In the genomic region with DNA sequence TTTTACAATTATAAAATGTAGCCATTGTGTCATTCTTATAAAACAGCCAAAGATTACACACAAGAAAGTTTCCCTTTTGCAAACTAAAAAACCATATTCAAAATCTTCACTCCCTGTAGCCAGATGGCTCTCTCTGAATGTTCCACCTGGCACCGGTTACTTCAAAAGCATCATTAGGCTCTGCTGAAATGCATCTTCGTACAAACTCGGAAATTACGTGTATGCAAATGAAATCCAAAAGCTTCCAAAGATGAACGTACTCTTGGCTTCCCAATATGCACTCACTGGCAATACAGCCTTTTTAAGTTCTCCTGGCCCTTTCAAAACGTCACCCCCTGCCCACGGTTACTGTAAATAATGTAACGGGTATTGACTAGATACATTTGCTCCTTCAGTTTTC, we compare ENCODE assay signal across 8 mouse cellular contexts. TPM values are rescaled to one million over a fixed set of nuclear protein-coding genes. Genes with fewer than 3 reads are reported as not detected.
A peak's percentile ranks its signal among the peaks of the same experiment; 100 is the strongest.
DNase-seq lines count a peak whose midpoint lies in the region; ATAC-seq and TF ChIP-seq lines count a peak whose summit lies in the region.

No protein-coding gene starts in this region.

- peak overlapping the region; percentile 89 for H3K9ac ChIP-seq in forebrain, postnatal 0 days
- peak overlapping the region; percentile 82; the same call in 1 of the 2 replicates for H3K9ac ChIP-seq in midbrain, embryonic 12.5 days (replicated peaks)

- 20% methylated on average over 8 of the region's 8 CpGs for WGBS in forebrain, postnatal 0 days
- 42% methylated on average over 8 of the region's 8 CpGs for WGBS in midbrain, embryonic 12.5 days

- H3K9me3 ChIP-seq in forebrain, postnatal 0 days (ENCODE audit: low read length), result no peaks in the 10 kb centered on the region
- no peaks in the 10 kb centered on the region for H3K9me3 ChIP-seq in midbrain, embryonic 12.5 days

- H3K36me3 ChIP-seq in forebrain, postnatal 0 days (ENCODE audit: insufficient read depth), result 0 out of 2 replicates have a peak, but pooled peaks cover 5% of the 10 kb centered on the region
- peaks cover 5% of the 10 kb centered on the region; the same call in 1 of the 2 replicates for H3K36me3 ChIP-seq in midbrain, embryonic 12.5 days

- peak overlapping the region; percentile 73 for H3K4me2 ChIP-seq in forebrain, postnatal 0 days (ENCODE audit: low read depth)
- peak overlapping the region; percentile 65 for H3K4me2 ChIP-seq in midbrain, embryonic 12.5 days (replicated peaks)

- peak; percentile 40 for DNase-seq in kidney, adult 9 months
- no peak for DNase-seq in kidney, adult 11 months
- DNase-seq in forebrain, postnatal 0 days, result peak; percentile 44
- DNase-seq in gastrocnemius, postnatal 36 days, result no peak
- DNase-seq in right cerebral cortex, postnatal 4 days, result no peak
- no peak for DNase-seq in adrenal gland, postnatal 14 days

- no peak for TF ChIP-seq CTCF in bone marrow macrophage, adult 2 months (IDR thresholded peaks at IDR 0.05; ENCODE audit: low read depth, low read length)
- no peak for TF ChIP-seq CTCF in forebrain, postnatal 0 days (IDR thresholded peaks at IDR 0.05; ENCODE audit: low read depth)

- H3K27ac ChIP-seq in bone marrow macrophage, adult 2 months (ENCODE audit: insufficient read depth, low read depth, low read length), result no peak overlapping the region
- H3K27ac ChIP-seq in forebrain, postnatal 0 days (ENCODE audit: low read depth, low read length), result no peak overlapping the region
- no peak overlapping the region for H3K27ac ChIP-seq in midbrain, embryonic 12.5 days (replicated peaks)

- H3K27me3 ChIP-seq in forebrain, postnatal 0 days (ENCODE audit: insufficient read depth, low read length), result no peaks in the 10 kb centered on the region
- no peaks in the 10 kb centered on the region for H3K27me3 ChIP-seq in midbrain, embryonic 12.5 days

- ATAC-seq in forebrain, postnatal 0 days, result no peak
- ATAC-seq in midbrain, embryonic 12.5 days (ENCODE audit: low FRiP score, low read depth), result no peak

- intact Hi-C loops in gastrocnemius, postnatal 36 days (cut with DNase I), result no loop called here

- TF ChIP-seq POLR2A in bone marrow macrophage, adult 2 months (IDR thresholded peaks at IDR 0.05; ENCODE audit: borderline replicate concordance, low read depth, low read length), result no peak

- H3K4me3 ChIP-seq in bone marrow macrophage, adult 2 months (ENCODE audit: insufficient read depth, low read length), result peak overlapping the region; percentile 88
- peak overlapping the region; percentile 90 for H3K4me3 ChIP-seq in forebrain, postnatal 0 days (ENCODE audit: low read depth, low read length)
- peak overlapping the region; percentile 76 for H3K4me3 ChIP-seq in midbrain, embryonic 12.5 days

- peaks cover 7% of the 10 kb centered on the region for H3K4me1 ChIP-seq in bone marrow macrophage, adult 2 months (ENCODE audit: control insufficient read depth, insufficient read depth, low read length)
- peaks cover 8% of the 10 kb centered on the region; the same call in 1 of the 2 replicates for H3K4me1 ChIP-seq in forebrain, postnatal 0 days (ENCODE audit: insufficient read depth)
- H3K4me1 ChIP-seq in midbrain, embryonic 12.5 days, result peaks cover 25% of the 10 kb centered on the region

RNA-seq across cellular contexts. Expression of a gene that starts 0.8 kb away (rescaled TPM):
- 7.9 and 12.2 TPM in 2 replicates for polyA plus RNA-seq in bone marrow macrophage, adult 2 months (2012; ENCODE audit: insufficient read depth, insufficient read length, missing spikeins)
- 45.2 and 70.4 TPM in 2 replicates for total RNA-seq in forebrain, postnatal 0 days (2014; rRNA removed)
- 31.3 and 32.2 TPM in 2 replicates for polyA plus RNA-seq in forebrain, postnatal 0 days (2015; fragmentation: Nextera tagmentation; extraction: Ambion mirVana)
- polyA plus RNA-seq in midbrain, embryonic 12.5 days (2016; fragmentation: Nextera tagmentation; extraction: Ambion mirVana), result 28.7 and 29.8 TPM in 2 replicates
- 10 to 100 TPM; 22.8 to 23.2 TPM for total RNA-seq in gastrocnemius, postnatal 36 days (2021)
- total RNA-seq in adrenal gland, postnatal 14 days (2021), result 19.5 and 19.8 TPM in 2 replicates

RNA-seq across cellular contexts. Expression of a gene that starts 2.9 kb away (rescaled TPM):
- 0.80 and 1.8 TPM in 2 replicates for polyA plus RNA-seq in bone marrow macrophage, adult 2 months (2012; ENCODE audit: insufficient read depth, insufficient read length, missing spikeins)
- total RNA-seq in forebrain, postnatal 0 days (2014; rRNA removed), result 8.6 and 11.0 TPM in 2 replicates
- polyA plus RNA-seq in forebrain, postnatal 0 days (2015; fragmentation: Nextera tagmentation; extraction: Ambion mirVana), result 5.0 and 6.0 TPM in 2 replicates
- 26.6 and 28.8 TPM in 2 replicates for polyA plus RNA-seq in midbrain, embryonic 12.5 days (2016; fragmentation: Nextera tagmentation; extraction: Ambion mirVana)
- total RNA-seq in gastrocnemius, postnatal 36 days (2021), result 10 to 100 TPM; 18.3 to 18.9 TPM
- 26.6 and 29.6 TPM in 2 replicates for total RNA-seq in adrenal gland, postnatal 14 days (2021)

Comparison
In these comparisons a context has a peak if more than half of its experiments do, and no peak if none do; other contexts are left out.
1. DNase-seq: peak in kidney, adult 9 months (single experiment) and forebrain, postnatal 0 days (single experiment); none in kidney, adult 11 months (single experiment), gastrocnemius, postnatal 36 days (0 of 2), right cerebral cortex, postnatal 4 days (single experiment) and adrenal gland, postnatal 14 days (single experiment).
2. Peak in every context shown above with its lines, with median percentiles within 50 percentile points of each other: H3K4me3 ChIP-seq.